Mouse (Mus musculus) limb, embryonic 11.5 days (tissue): ENCODE measurements at regions not wholly inside any gene's neighbourhood (a gene's known extent, or its start where the extent isn't known, plus 50 kb on each side); places are given as distances from the start of the nearest gene placed in this dataset.
A peak's percentile ranks its signal among the peaks of the same experiment; 100 is the strongest.

Experiments
- ATAC-seq: fragments of 200-750 bp; cut with Nextera tagmentation; 2 replicates; pipeline ENCODE4 v1.8.0; 2017; ENCODE audit warnings: low read depth; ENCODE audit not compliant: insufficient number of reproducible peaks, low FRiP score, low TSS enrichment
- DNase-seq: peaks from one replicate; pipeline ENCODE4 v3.0.0-alpha.2; 2015; ENCODE audit warnings: low spot score
- H3K27ac ChIP-seq: fragments of 300-500 bp; sonication (generic); replicated peaks from 2 replicates; pipeline ENCODE4 v1.5.1; 2014; ENCODE audit warnings: low read depth, mild to moderate bottlenecking, low read length
- H3K27me3 ChIP-seq: fragments of 300-500 bp; sonication (generic); 2 replicates; pipeline ENCODE4 v1.6.1; 2014; ENCODE audit warnings: mild to moderate bottlenecking, low read length, mixed read lengths; ENCODE audit not compliant: control insufficient read depth, insufficient read depth
- H3K36me3 ChIP-seq: fragments of 300-500 bp; sonication (generic); 2 replicates; pipeline ENCODE4 v1.6.1; 2014; ENCODE audit warnings: mild to moderate bottlenecking, low read length, moderate library complexity, mixed read lengths; ENCODE audit not compliant: control insufficient read depth, insufficient read depth
- H3K4me1 ChIP-seq: fragments of 300-500 bp; sonication (generic); 2 replicates; pipeline ENCODE4 v1.6.1; 2014; ENCODE audit warnings: low read length, mixed read lengths; ENCODE audit not compliant: control insufficient read depth, insufficient read depth
- H3K4me2 ChIP-seq: fragments of 300-500 bp; sonication (generic); 2 replicates; pipeline ENCODE4 v1.6.1; 2014; ENCODE audit warnings: low read depth, mild to moderate bottlenecking, moderate library complexity; ENCODE audit not compliant: severe bottlenecking
- H3K4me3 ChIP-seq: fragments of 300-500 bp; sonication (generic); 2 replicates; pipeline ENCODE4 v1.5.1; 2014; ENCODE audit warnings: low read depth, low read length
- H3K9ac ChIP-seq: fragments of 300-500 bp; sonication (generic); 2 replicates; pipeline ENCODE4 v1.6.1; 2014; ENCODE audit warnings: mild to moderate bottlenecking, low read length
- H3K9me3 ChIP-seq: fragments of 300-500 bp; sonication (generic); 2 replicates; pipeline ENCODE4 v1.6.1; 2016; ENCODE audit warnings: low read length; ENCODE audit not compliant: control insufficient read depth
- WGBS: fragments of 180-500 bp; shearing (Covaris S2); extraction: QIAGEN DNeasy Blood & Tissue Kit; methylation state at CpG from one replicate; pipeline ENCODE4 v1.1.7; 2014; 5-methylcytosine and 5-hydroxymethylcytosine counted together

DNA sequence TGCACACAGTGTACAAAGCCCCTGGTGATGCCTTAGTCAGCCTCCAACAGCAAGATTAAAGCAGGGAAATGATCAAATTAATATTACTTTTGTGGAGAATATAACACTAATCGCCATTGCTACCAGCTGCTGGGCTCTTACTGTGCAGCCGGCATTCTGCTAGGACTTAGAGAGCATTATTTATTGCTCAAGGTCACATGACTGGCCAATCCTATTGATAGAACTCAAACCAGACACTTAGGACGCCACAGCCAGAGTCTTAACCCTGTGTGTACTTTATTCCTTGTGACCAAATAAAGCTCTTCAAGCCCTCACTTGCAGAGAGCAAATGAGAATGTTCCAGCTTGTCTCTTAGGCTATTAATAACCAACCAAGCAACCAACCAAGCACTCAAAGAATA lies 152.6 kb downstream of the Gm815 start:
- Histone ChIP-seq H3K4me1 (peaks cover 2% of the 10 kb centered on the region; the same call in 1 of the 2 replicates), H3K9me3 (no peaks in the 10 kb centered on the region), H3K4me3 (no peak overlapping the region), H3K27me3 (no peaks in the 10 kb centered on the region), H3K9ac (no peak overlapping the region), H3K36me3 (no peaks in the 10 kb centered on the region), H3K27ac (no peak overlapping the region), H3K4me2 (no peak overlapping the region)
- 13% methylated on average over 3 of the region's 3 CpGs for WGBS
- DNase-seq (no peak), ATAC-seq (no peak)

DNA sequence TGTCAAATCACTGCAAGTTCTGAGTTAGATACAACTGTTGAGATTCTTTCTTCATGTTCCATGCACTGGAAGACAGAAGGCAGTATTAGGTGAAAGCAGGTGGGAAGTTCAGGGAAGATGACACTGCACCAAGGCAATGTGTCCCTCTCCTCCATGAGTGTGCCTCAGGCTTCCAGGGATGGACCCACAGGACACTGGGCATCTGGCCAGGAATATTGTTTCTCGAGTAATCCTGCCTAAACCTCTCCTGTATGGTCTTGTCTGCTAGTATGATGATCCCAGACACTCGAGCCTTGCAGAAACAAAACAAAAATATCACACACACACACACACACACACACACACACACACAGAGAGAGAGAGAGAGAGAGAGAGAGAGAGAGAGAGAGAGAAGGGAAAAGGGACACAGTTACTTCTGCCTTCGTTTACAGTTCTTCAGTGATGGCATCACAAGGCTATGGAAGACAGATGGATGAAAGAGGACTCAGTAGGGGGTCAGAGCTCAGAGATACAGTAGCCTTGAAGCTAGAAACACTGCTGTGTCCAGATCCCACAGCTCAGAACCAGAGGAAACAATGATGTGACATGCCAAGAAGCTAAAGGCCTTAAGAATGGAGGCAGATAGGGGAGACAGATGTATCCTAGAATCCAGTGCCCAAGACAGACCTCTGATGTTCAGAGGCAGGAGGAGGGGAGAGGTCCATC lies 154.8 kb downstream of the Gm815 start:
- Histone ChIP-seq H3K36me3 (no peaks in the 10 kb centered on the region), H3K9me3 (no peaks in the 10 kb centered on the region), H3K27ac (no peak overlapping the region), H3K4me1 (peaks cover 2% of the 10 kb centered on the region; the same call in 1 of the 2 replicates), H3K4me2 (no peak overlapping the region), H3K4me3 (no peak overlapping the region), H3K27me3 (no peaks in the 10 kb centered on the region), H3K9ac (no peak overlapping the region)
- DNase-seq = no peak
- 72% methylated on average over 3 of the region's 3 CpGs for WGBS
- ATAC-seq = no peak

DNA sequence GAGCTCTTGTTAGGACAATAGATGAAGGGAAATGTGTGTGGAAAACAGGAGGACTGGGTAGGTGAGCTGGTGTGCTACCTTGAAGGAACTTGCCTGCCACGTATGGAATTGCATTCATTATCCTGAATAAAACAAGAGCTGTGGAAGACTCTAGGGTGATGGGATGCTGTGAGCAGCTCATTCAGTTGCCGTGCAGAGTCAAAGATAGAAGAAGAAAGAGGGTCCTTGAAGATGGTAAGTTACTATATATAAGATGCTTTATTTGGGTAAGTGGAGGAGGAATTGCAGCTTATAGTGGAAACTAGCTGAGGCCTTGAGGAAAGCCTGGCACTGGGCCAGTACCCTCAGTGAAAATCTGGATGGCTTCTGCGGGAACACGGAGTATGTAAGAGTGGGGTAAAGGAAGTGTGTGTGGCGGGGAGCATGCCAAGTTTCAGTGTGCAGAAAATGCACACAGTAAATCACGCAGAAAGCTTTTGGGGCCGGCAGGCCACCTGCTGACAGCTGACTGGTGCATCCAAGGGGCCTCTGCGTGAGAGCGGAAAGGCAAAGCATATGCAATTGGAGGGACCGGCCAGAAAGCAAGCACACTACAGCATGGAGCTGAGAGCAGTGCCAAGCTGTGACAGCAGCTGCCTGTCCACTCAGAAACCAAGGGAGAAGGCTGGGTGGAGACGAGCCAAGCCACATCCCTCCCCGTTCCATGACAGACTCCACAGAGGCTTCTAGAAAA lies 149.7 kb upstream of the Vldlr start:
- ATAC-seq = no peak
- no peak overlapping the region for H3K4me2 ChIP-seq
- 77% methylated on average over 12 of the region's 12 CpGs for WGBS
- H3K36me3 ChIP-seq = no peaks in the 10 kb centered on the region
- peaks cover 3% of the 10 kb centered on the region; the same call in 1 of the 2 replicates for H3K4me1 ChIP-seq
- DNase-seq = no peak
- H3K9ac ChIP-seq = no peak overlapping the region
- H3K27ac ChIP-seq = no peak overlapping the region
- H3K9me3 ChIP-seq = no peaks in the 10 kb centered on the region
- no peaks in the 10 kb centered on the region for H3K27me3 ChIP-seq
- no peak overlapping the region for H3K4me3 ChIP-seq

DNA sequence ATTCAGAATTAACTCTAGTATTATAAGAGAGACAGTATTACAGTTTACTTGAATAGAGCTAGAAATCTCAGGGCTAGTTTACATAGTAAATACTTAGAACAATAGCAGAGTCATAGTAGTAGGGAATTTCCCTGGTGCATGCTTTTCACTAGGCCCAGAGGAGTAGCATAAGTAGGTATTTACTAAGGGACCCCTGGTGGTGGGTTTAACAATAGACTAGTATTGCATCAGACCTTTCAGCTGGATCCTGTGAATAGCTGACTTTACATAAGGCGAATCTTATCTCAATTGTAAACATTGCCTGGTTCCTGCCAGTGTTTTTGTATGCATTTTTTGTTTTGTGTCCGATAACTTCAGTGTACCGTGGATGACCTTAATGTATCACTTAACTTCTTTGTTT lies 143.0 kb upstream of the Vldlr start:
- ATAC-seq (no peak), DNase-seq (no peak)
- H3K36me3 ChIP-seq = no peaks in the 10 kb centered on the region
- H3K27me3 ChIP-seq = no peaks in the 10 kb centered on the region
- peaks cover 4% of the 10 kb centered on the region; the same call in 1 of the 2 replicates for H3K4me1 ChIP-seq
- no peak overlapping the region for H3K27ac ChIP-seq
- no peak overlapping the region for H3K9ac ChIP-seq
- 89% methylated on average over 3 of the region's 3 CpGs for WGBS
- H3K4me2 ChIP-seq = no peak overlapping the region
- no peak overlapping the region for H3K4me3 ChIP-seq
- no peaks in the 10 kb centered on the region for H3K9me3 ChIP-seq

DNA sequence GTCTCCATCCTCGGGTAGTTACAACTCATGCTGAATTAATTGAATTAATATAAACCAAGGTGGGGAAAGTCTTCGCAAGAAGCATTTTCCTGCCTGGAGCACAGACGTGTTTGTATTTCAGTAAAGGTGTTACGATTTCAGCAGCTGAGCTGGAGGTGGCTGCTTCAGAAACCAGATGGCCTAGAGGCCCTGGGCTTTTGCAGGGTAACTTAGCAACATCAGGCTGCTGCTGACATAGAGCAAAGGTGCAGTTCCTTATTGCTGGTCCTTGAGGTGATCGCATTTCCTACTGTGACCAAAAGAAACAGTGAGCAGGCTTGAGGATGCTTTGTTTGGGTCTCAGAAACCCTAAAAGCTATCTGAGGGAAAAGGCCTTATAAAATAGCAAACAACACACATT lies 141.3 kb upstream of the Vldlr start:
- ATAC-seq (peak; percentile 70), DNase-seq (peak; percentile 55)
- Histone ChIP-seq H3K9ac (no peak overlapping the region), H3K9me3 (no peaks in the 10 kb centered on the region), H3K4me2 (no peak overlapping the region), H3K27ac (no peak overlapping the region), H3K4me1 (peaks cover 3% of the 10 kb centered on the region; the same call in 1 of the 2 replicates), H3K36me3 (no peaks in the 10 kb centered on the region), H3K27me3 (no peaks in the 10 kb centered on the region), H3K4me3 (no peak overlapping the region)
- WGBS = 22% methylated on average over 5 of the region's 5 CpGs

DNA sequence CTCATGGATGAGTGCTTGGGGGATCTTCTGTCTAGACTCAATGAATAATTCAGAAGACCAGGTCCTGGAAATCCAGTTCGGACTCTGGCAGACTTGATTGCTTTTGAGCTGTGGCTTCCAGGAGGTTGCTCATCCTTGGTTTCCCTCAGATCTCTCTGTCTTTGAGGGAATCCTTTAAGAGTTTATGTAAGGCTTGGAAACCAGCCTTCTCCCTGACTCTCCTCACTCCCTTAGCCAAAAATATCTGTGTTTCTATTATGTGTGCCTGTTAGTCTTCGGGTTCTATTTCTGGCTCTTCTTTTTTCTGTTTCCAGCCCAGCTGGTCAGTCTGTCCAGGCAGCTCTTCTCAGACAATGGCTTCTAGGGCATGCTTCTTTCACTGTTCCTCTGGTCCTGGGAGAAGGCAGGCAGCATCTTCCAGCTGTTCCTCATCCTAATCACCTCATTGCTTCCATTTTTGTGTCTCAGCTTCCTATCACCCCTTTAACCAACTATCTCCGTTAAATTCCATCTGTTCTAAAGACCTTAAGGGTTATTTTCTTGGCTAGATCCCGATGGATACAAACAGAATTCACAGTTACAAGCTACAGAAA lies 139.3 kb upstream of the Vldlr start:
- 82% methylated on average over 4 of the region's 4 CpGs for WGBS
- Histone ChIP-seq H3K36me3 (no peaks in the 10 kb centered on the region), H3K27me3 (no peaks in the 10 kb centered on the region), H3K9ac (no peak overlapping the region), H3K27ac (no peak overlapping the region), H3K4me3 (no peak overlapping the region), H3K4me1 (peaks cover 3% of the 10 kb centered on the region; the same call in 1 of the 2 replicates), H3K4me2 (no peak overlapping the region), H3K9me3 (no peaks in the 10 kb centered on the region)
- ATAC-seq (no peak), DNase-seq (no peak)

DNA sequence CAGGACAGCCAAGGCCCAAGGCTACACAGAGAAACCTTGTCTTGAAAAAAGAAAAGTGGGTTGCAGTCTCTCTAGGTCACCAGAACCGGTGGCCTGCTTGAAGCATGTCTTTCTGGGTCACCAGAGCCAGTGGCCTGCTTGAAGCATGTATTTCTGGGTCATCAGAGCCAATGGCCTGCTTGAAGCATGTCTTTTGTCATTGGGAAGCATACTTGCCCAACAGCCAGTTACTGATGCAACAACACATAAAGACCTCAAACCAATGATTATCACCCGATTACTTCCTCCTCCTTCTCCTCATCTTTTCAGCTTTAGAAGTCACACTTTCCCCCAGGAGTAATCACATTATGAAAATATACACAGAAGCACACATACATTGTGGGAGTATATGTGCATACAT lies 128.9 kb upstream of the Vldlr start:
- no peaks in the 10 kb centered on the region for H3K36me3 ChIP-seq
- H3K27ac ChIP-seq = no peak overlapping the region
- no peak overlapping the region for H3K9ac ChIP-seq
- H3K9me3 ChIP-seq = no peaks in the 10 kb centered on the region
- H3K27me3 ChIP-seq = no peaks in the 10 kb centered on the region
- ATAC-seq (no peak), DNase-seq (no peak)
- no peak overlapping the region for H3K4me3 ChIP-seq
- whole genome bisulfite sequencing = 86% methylated on average over 2 of the region's 2 CpGs
- no peaks in the 10 kb centered on the region for H3K4me1 ChIP-seq
- H3K4me2 ChIP-seq = no peak overlapping the region

DNA sequence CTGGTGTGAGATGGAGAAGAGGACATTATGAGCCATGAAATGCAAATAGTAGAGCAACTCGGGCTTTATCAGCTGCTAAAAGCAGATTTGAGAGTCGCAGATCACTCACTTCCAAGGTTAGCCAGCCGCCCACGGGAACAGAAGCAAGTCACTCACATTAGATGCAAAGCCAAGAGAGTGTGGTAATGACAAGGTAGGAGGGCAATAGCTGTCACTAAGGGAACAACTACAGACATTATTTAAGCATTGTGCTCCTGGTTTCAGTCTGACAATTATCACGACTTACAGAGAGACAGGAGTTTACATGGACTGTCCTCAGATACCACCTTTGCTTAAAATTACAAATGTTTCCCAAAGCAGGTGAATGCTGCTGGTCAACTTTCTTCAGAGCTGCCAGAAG lies 128.5 kb upstream of the Vldlr start:
- no peaks in the 10 kb centered on the region for H3K27me3 ChIP-seq
- DNase-seq (no peak), ATAC-seq (no peak)
- H3K9ac ChIP-seq = no peak overlapping the region
- 88% methylated on average over 5 of the region's 5 CpGs for WGBS
- no peak overlapping the region for H3K27ac ChIP-seq
- H3K9me3 ChIP-seq = no peaks in the 10 kb centered on the region
- H3K4me3 ChIP-seq = no peak overlapping the region
- H3K4me2 ChIP-seq = no peak overlapping the region
- H3K36me3 ChIP-seq = no peaks in the 10 kb centered on the region
- H3K4me1 ChIP-seq = no peaks in the 10 kb centered on the region
